Mouse (Mus musculus) neural tube, embryonic 15.5 days (tissue): Measurements from ENCODE around the gene Samhd1. TPM values are rescaled to one million over a fixed set of nuclear protein-coding genes. Genes with fewer than 3 reads are reported as not detected.
"Not testable (repeated sequence)": the region's sequence is repeated elsewhere in the genome, so short reads cannot be mapped to it uniquely, and the experiment has no call there.

ENCODE experiments used
- ATAC-seq: fragments of 200-750 bp; cut with Nextera tagmentation; 2 replicates; pipeline ENCODE4 v1.8.0; 2017; ENCODE audit warnings: mild to moderate bottlenecking, moderate TSS enrichment, moderate library complexity; ENCODE audit not compliant: low FRiP score
- H3K27ac ChIP-seq: fragments of 300-500 bp; sonication (generic); replicated peaks from 2 replicates; pipeline ENCODE4 v1.5.1; 2015; ENCODE audit warnings: mild to moderate bottlenecking, inconsistent platforms
- H3K27me3 ChIP-seq: fragments of 300-500 bp; sonication (generic); replicated peaks from 2 replicates; pipeline ENCODE4 v1.6.1; 2015; ENCODE audit warnings: inconsistent platforms
- H3K36me3 ChIP-seq: fragments of 300-500 bp; sonication (generic); 2 replicates; pipeline ENCODE4 v1.6.1; 2015; ENCODE audit warnings: inconsistent platforms
- H3K4me1 ChIP-seq: fragments of 300-500 bp; sonication (generic); 2 replicates; pipeline ENCODE4 v1.6.1; 2015; ENCODE audit warnings: inconsistent platforms
- H3K4me2 ChIP-seq: fragments of 300-500 bp; sonication (generic); 2 replicates; pipeline ENCODE4 v1.6.1; 2015; ENCODE audit warnings: inconsistent platforms, mild to moderate bottlenecking, moderate library complexity
- H3K4me3 ChIP-seq: fragments of 300-500 bp; sonication (generic); replicated peaks from 2 replicates; pipeline ENCODE4 v1.5.1; 2015; ENCODE audit warnings: mild to moderate bottlenecking, inconsistent platforms
- H3K9ac ChIP-seq: fragments of 300-500 bp; sonication (generic); replicated peaks from 2 replicates; pipeline ENCODE4 v1.6.1; 2015; ENCODE audit warnings: mild to moderate bottlenecking, inconsistent platforms
- H3K9me3 ChIP-seq: fragments of 300-500 bp; sonication (generic); replicated peaks from 2 replicates; pipeline ENCODE4 v1.6.1; 2016; ENCODE audit warnings: inconsistent platforms
- WGBS: fragments of 180-500 bp; shearing (Covaris S2); methylation state at CpG from one replicate; pipeline ENCODE4 v1.1.7; 2015; ENCODE audit warnings: mixed read lengths; 5-methylcytosine and 5-hydroxymethylcytosine counted together
- polyA plus RNA-seq: library from polyadenylated mRNA; unstranded; fragments of >200 nt; fragmentation: Nextera tagmentation; extraction: Ambion mirVana; gene quantifications from 2 replicates; pipeline ENCODE4 v1.2.1, GENCODE M21; 2015

Samhd1 gene
- 11.9 and 14.6 TPM in 2 replicates for polyA plus RNA-seq

- H3K27ac ChIP-seq, result peak within 1 kb of the TSS; percentile 73
- peak within 1 kb of the TSS; percentile 95 for H3K4me2 ChIP-seq
- H3K9me3 ChIP-seq, result 0 out of 2 replicates have a peak, but pooled peaks cover 4% of the 10 kb centered on the region
- under 1% methylated on average over 32 of the region's 32 CpGs for WGBS
- H3K36me3 ChIP-seq, result no peaks in the 10 kb centered on the region
- H3K9ac ChIP-seq, result peak within 1 kb of the TSS; percentile 65
- H3K4me1 ChIP-seq, result peaks cover 13% of the 10 kb centered on the region
- ATAC-seq, result peak; percentile 92
- no peaks in the 10 kb centered on the region for H3K27me3 ChIP-seq
- H3K4me3 ChIP-seq, result peak within 1 kb of the TSS; percentile 68
These were observed at the start of gene Samhd1 for GRCm38 (mm10) chr2:157135014-157135413. Samhd1 (minus strand) TSS chr2:157135265.

GRCm38 (mm10) chr2:157178167-157178566, 43.1 kb upstream of the Samhd1 start:
- Histone ChIP-seq H3K4me2 (no peak overlapping the region), H3K27ac (no peak overlapping the region), H3K9ac (no peak overlapping the region), H3K9me3 (no peaks in the 10 kb centered on the region), H3K27me3 (no peaks in the 10 kb centered on the region), H3K4me3 (no peak overlapping the region), H3K36me3 (peaks cover 12% of the 10 kb centered on the region; the same call in 1 of the 2 replicates), H3K4me1 (no peaks in the 10 kb centered on the region)
- 86% methylated on average over 6 of the region's 6 CpGs for WGBS
- no peak for ATAC-seq

GRCm38 (mm10) chr2:157176248-157176647, 41.2 kb upstream of the Samhd1 start:
- H3K4me1 ChIP-seq, result no peaks in the 10 kb centered on the region
- H3K9me3 ChIP-seq, result no peaks in the 10 kb centered on the region
- over 99% methylated on average over 3 of the region's 3 CpGs for WGBS
- no peak for ATAC-seq
- no peak overlapping the region for H3K27ac ChIP-seq
- H3K9ac ChIP-seq, result no peak overlapping the region
- H3K4me2 ChIP-seq, result no peak overlapping the region
- H3K27me3 ChIP-seq, result no peaks in the 10 kb centered on the region
- H3K36me3 ChIP-seq, result peaks cover 12% of the 10 kb centered on the region; the same call in 1 of the 2 replicates
- H3K4me3 ChIP-seq, result no peak overlapping the region

GRCm38 (mm10) chr2:157174416-157174815, 39.4 kb upstream of the Samhd1 start:
- Histone ChIP-seq H3K27ac (no peak overlapping the region), H3K9me3 (no peaks in the 10 kb centered on the region), H3K4me2 (no peak overlapping the region), H3K27me3 (no peaks in the 10 kb centered on the region), H3K4me1 (no peaks in the 10 kb centered on the region), H3K4me3 (no peak overlapping the region), H3K36me3 (peaks cover 14% of the 10 kb centered on the region; the same call in 1 of the 2 replicates), H3K9ac (no peak overlapping the region)
- WGBS, result 78% methylated on average over 5 of the region's 5 CpGs
- no peak for ATAC-seq

- no peak overlapping the region for H3K4me3 ChIP-seq
- H3K9me3 ChIP-seq, result no peaks in the 10 kb centered on the region
- no peaks in the 10 kb centered on the region for H3K27me3 ChIP-seq
- H3K36me3 ChIP-seq, result peaks cover 17% of the 10 kb centered on the region; the same call in 1 of the 2 replicates
- no peak overlapping the region for H3K27ac ChIP-seq
- 97% methylated on average over 6 of the region's 6 CpGs for WGBS
- H3K4me2 ChIP-seq, result no peak overlapping the region
- H3K4me1 ChIP-seq, result no peaks in the 10 kb centered on the region
- H3K9ac ChIP-seq, result no peak overlapping the region
- no peak for ATAC-seq
These were observed 38.5 kb upstream of the Samhd1 start for GRCm38 (mm10) chr2:157173555-157173954.

GRCm38 (mm10) chr2:157172984-157173383, 37.9 kb upstream of the Samhd1 start:
- no peaks in the 10 kb centered on the region for H3K9me3 ChIP-seq
- peaks cover 19% of the 10 kb centered on the region; the same call in 1 of the 2 replicates for H3K36me3 ChIP-seq
- H3K9ac ChIP-seq, result no peak overlapping the region
- H3K4me3 ChIP-seq, result no peak overlapping the region
- H3K27me3 ChIP-seq, result no peaks in the 10 kb centered on the region
- 97% methylated on average over 6 of the region's 6 CpGs for WGBS
- no peak overlapping the region for H3K4me2 ChIP-seq
- no peak overlapping the region for H3K27ac ChIP-seq
- no peak for ATAC-seq
- H3K4me1 ChIP-seq, result no peaks in the 10 kb centered on the region

GRCm38 (mm10) chr2:157170626-157171025, 35.6 kb upstream of the Samhd1 start:
- H3K27ac ChIP-seq, result 0 out of 2 replicates have a peak overlapping the region, but pooled peaks have one; percentile 18
- H3K9ac ChIP-seq, result no peak overlapping the region
- peaks cover 24% of the 10 kb centered on the region; the same call in 1 of the 2 replicates for H3K36me3 ChIP-seq
- H3K27me3 ChIP-seq, result no peaks in the 10 kb centered on the region
- WGBS, result 46% methylated on average over 6 of the region's 6 CpGs
- H3K4me1 ChIP-seq, result no peaks in the 10 kb centered on the region
- H3K4me2 ChIP-seq, result no peak overlapping the region
- no peak for ATAC-seq
- no peak overlapping the region for H3K4me3 ChIP-seq
- no peaks in the 10 kb centered on the region for H3K9me3 ChIP-seq

- Histone ChIP-seq H3K4me3 (no peak overlapping the region), H3K27ac (0 out of 2 replicates have a peak overlapping the region, but pooled peaks have one; percentile 18), H3K27me3 (no peaks in the 10 kb centered on the region), H3K9me3 (no peaks in the 10 kb centered on the region), H3K36me3 (peaks cover 20% of the 10 kb centered on the region; the same call in 1 of the 2 replicates), H3K4me1 (no peaks in the 10 kb centered on the region), H3K9ac (no peak overlapping the region), H3K4me2 (no peak overlapping the region)
- no peak for ATAC-seq
- WGBS, result 26% methylated on average over 5 of the region's 5 CpGs
These were observed 35.1 kb upstream of the Samhd1 start for GRCm38 (mm10) chr2:157170166-157170565.

- 95% methylated on average over 12 of the region's 12 CpGs for WGBS
- Histone ChIP-seq H3K4me3 (no peak overlapping the region), H3K36me3 (peaks cover 20% of the 10 kb centered on the region; the same call in 1 of the 2 replicates), H3K4me1 (no peaks in the 10 kb centered on the region), H3K9me3 (no peaks in the 10 kb centered on the region), H3K9ac (no peak overlapping the region), H3K4me2 (no peak overlapping the region), H3K27me3 (no peaks in the 10 kb centered on the region), H3K27ac (no peak overlapping the region)
- no peak for ATAC-seq
These were observed 31.5 kb upstream of the Samhd1 start for GRCm38 (mm10) chr2:157166371-157167080.

- not testable (repeated sequence) for H3K27ac ChIP-seq, H3K9me3 ChIP-seq, H3K4me2 ChIP-seq, H3K27me3 ChIP-seq, H3K4me3 ChIP-seq, H3K9ac ChIP-seq, ATAC-seq, H3K4me1 ChIP-seq
- peaks cover 24% of the 10 kb centered on the region for H3K36me3 ChIP-seq
These were observed 30.5 kb upstream of the Samhd1 start for GRCm38 (mm10) chr2:157165312-157166224.

- Histone ChIP-seq H3K9me3 (no peaks in the 10 kb centered on the region), H3K9ac (no peak overlapping the region), H3K27me3 (no peaks in the 10 kb centered on the region), H3K4me2 (no peak overlapping the region), H3K4me3 (no peak overlapping the region), H3K36me3 (peaks cover 32% of the 10 kb centered on the region), H3K27ac (no peak overlapping the region), H3K4me1 (no peaks in the 10 kb centered on the region)
- no peak for ATAC-seq
- 90% methylated on average over 2 of the region's 2 CpGs for WGBS
These were observed 29.0 kb upstream of the Samhd1 start for GRCm38 (mm10) chr2:157164101-157164500.
